Comparison of ENCODE assay signal across 17 mouse cellular contexts in genomic region chr13:29353888-29354415, GRCm38 (mm10).
DNase-seq lines count a peak whose midpoint lies in the region; ATAC-seq and TF ChIP-seq lines count a peak whose summit lies in the region.
"Had no signal": no experiment of that assay in that cellular context is flagged by ENCODE, and none has a peak within 500 bp of the region (broad histone marks: within the 10 kb centered on the region; RNA-seq: fewer than 3 reads in every experiment).

No protein-coding gene starts in this region.

- no peaks in the 10 kb centered on the region for H3K27me3 ChIP-seq in hindbrain, embryonic 13.5 days
- H3K27me3 ChIP-seq in hindbrain, embryonic 11.5 days (ENCODE audit: control insufficient read depth, insufficient read depth, low read length): no peaks in the 10 kb centered on the region
- H3K27me3 ChIP-seq in kidney, embryonic 15.5 days: no peaks in the 10 kb centered on the region
- no peaks in the 10 kb centered on the region for H3K27me3 ChIP-seq in neural tube, embryonic 13.5 days
- no peaks in the 10 kb centered on the region for H3K27me3 ChIP-seq in neural tube, embryonic 15.5 days (replicated peaks)
- no peaks in the 10 kb centered on the region for H3K27me3 ChIP-seq in thymus, adult 2 months (ENCODE audit: control insufficient read depth, insufficient read depth, low read length)

- no peak for DNase-seq in hindbrain, embryonic 11.5 days (ENCODE audit: low spot score)
- no peak for DNase-seq in kidney, postnatal 36 days
- DNase-seq in neural tube, embryonic 10.5 days (ENCODE audit: extremely low spot score, low spot score): no peak
- DNase-seq in thymus, adult 2 months: no peak
- DNase-seq: adrenal gland, adult 2 months; adrenal gland, postnatal 25 days; cerebellum, adult 2 months; cerebellum, postnatal 10 days; gastrocnemius, postnatal 36 days; heart, adult 11 months; heart, postnatal 10 days; heart, postnatal 4 days had no signal

- H3K4me1 ChIP-seq in hindbrain, embryonic 13.5 days (replicated peaks): peaks cover 36% of the 10 kb centered on the region
- no peaks in the 10 kb centered on the region for H3K4me1 ChIP-seq in hindbrain, embryonic 11.5 days (replicated peaks; ENCODE audit: control insufficient read depth, insufficient read depth, low read length)
- peaks cover 54% of the 10 kb centered on the region for H3K4me1 ChIP-seq in kidney, embryonic 15.5 days
- peaks cover 50% of the 10 kb centered on the region for H3K4me1 ChIP-seq in neural tube, embryonic 13.5 days (replicated peaks)
- peaks cover 34% of the 10 kb centered on the region for H3K4me1 ChIP-seq in neural tube, embryonic 15.5 days
- H3K4me1 ChIP-seq in thymus, adult 2 months (replicated peaks; ENCODE audit: control insufficient read depth, insufficient read depth, low read length): 0 out of 2 replicates have a peak, but pooled peaks cover 2% of the 10 kb centered on the region

- WGBS in hindbrain, embryonic 13.5 days: 72% methylated on average over 5 of the region's 5 CpGs
- 88% methylated on average over 5 of the region's 5 CpGs for WGBS in hindbrain, embryonic 11.5 days
- WGBS in kidney, embryonic 15.5 days: 42% methylated on average over 5 of the region's 5 CpGs
- WGBS in neural tube, embryonic 13.5 days: 64% methylated on average over 5 of the region's 5 CpGs
- WGBS in neural tube, embryonic 15.5 days: 56% methylated on average over 5 of the region's 5 CpGs
- 91% methylated on average over 5 of the region's 5 CpGs for WGBS in thymus, adult 2 months

- no peak for TF ChIP-seq POLR2A in thymus, adult 2 months (IDR thresholded peaks at IDR 0.05; ENCODE audit: control insufficient read depth, extremely low read depth, insufficient read depth, low read length, poor library complexity)

- no peak overlapping the region for H3K4me2 ChIP-seq in hindbrain, embryonic 13.5 days
- no peak overlapping the region for H3K4me2 ChIP-seq in hindbrain, embryonic 11.5 days (replicated peaks; ENCODE audit: low read depth, low read length)
- no peak overlapping the region for H3K4me2 ChIP-seq in kidney, embryonic 15.5 days
- H3K4me2 ChIP-seq in neural tube, embryonic 13.5 days: no peak overlapping the region
- H3K4me2 ChIP-seq in neural tube, embryonic 15.5 days: no peak overlapping the region

- H3K9me3 ChIP-seq in hindbrain, embryonic 13.5 days: no peaks in the 10 kb centered on the region
- H3K9me3 ChIP-seq in hindbrain, embryonic 11.5 days (ENCODE audit: control insufficient read depth, low read length): no peaks in the 10 kb centered on the region
- no peaks in the 10 kb centered on the region for H3K9me3 ChIP-seq in kidney, embryonic 15.5 days (replicated peaks)
- no peaks in the 10 kb centered on the region for H3K9me3 ChIP-seq in neural tube, embryonic 13.5 days
- no peaks in the 10 kb centered on the region for H3K9me3 ChIP-seq in neural tube, embryonic 15.5 days (replicated peaks)
- H3K9me3 ChIP-seq: embryonic facial prominence, embryonic 10.5 days had no signal

- H3K27ac ChIP-seq in hindbrain, embryonic 13.5 days: peak overlapping the region; percentile 64; the same call in 1 of the 2 replicates
- no peak overlapping the region for H3K27ac ChIP-seq in hindbrain, embryonic 11.5 days (ENCODE audit: low read depth, low read length)
- H3K27ac ChIP-seq in kidney, embryonic 15.5 days: peak overlapping the region; percentile 85
- H3K27ac ChIP-seq in neural tube, embryonic 13.5 days (replicated peaks): peak overlapping the region; percentile 33; the same call in 1 of the 2 replicates
- H3K27ac ChIP-seq in neural tube, embryonic 15.5 days (replicated peaks): no peak overlapping the region
- no peak overlapping the region for H3K27ac ChIP-seq in thymus, adult 2 months (ENCODE audit: control insufficient read depth, insufficient read depth, low read length)
- H3K27ac ChIP-seq: embryonic facial prominence, embryonic 10.5 days had no signal

- ATAC-seq in hindbrain, embryonic 13.5 days (ENCODE audit: low FRiP score): no peak
- ATAC-seq in hindbrain, embryonic 11.5 days (ENCODE audit: low FRiP score): no peak
- no peak for ATAC-seq in kidney, embryonic 15.5 days (replicated peaks; ENCODE audit: low FRiP score)
- ATAC-seq in neural tube, embryonic 13.5 days (ENCODE audit: low read depth): peak; percentile 63; the same call in 1 of the 2 replicates
- peak; percentile 48 for ATAC-seq in neural tube, embryonic 15.5 days (ENCODE audit: low FRiP score)

- H3K4me3 ChIP-seq in hindbrain, embryonic 13.5 days: no peak overlapping the region
- H3K4me3 ChIP-seq in hindbrain, embryonic 11.5 days (ENCODE audit: low read depth, low read length): no peak overlapping the region
- H3K4me3 ChIP-seq in kidney, embryonic 15.5 days (replicated peaks): no peak overlapping the region
- H3K4me3 ChIP-seq in neural tube, embryonic 13.5 days: no peak overlapping the region
- H3K4me3 ChIP-seq in neural tube, embryonic 15.5 days (replicated peaks): no peak overlapping the region
- no peak overlapping the region for H3K4me3 ChIP-seq in thymus, adult 2 months (ENCODE audit: control insufficient read depth, insufficient read depth, low read length)
- H3K4me3 ChIP-seq: embryonic facial prominence, embryonic 10.5 days had no signal

- no peaks in the 10 kb centered on the region for H3K36me3 ChIP-seq in hindbrain, embryonic 13.5 days
- no peaks in the 10 kb centered on the region for H3K36me3 ChIP-seq in hindbrain, embryonic 11.5 days (ENCODE audit: control insufficient read depth, insufficient read depth, low read length)
- no peaks in the 10 kb centered on the region for H3K36me3 ChIP-seq in kidney, embryonic 15.5 days
- H3K36me3 ChIP-seq in neural tube, embryonic 13.5 days: no peaks in the 10 kb centered on the region
- no peaks in the 10 kb centered on the region for H3K36me3 ChIP-seq in neural tube, embryonic 15.5 days
- no peaks in the 10 kb centered on the region for H3K36me3 ChIP-seq in thymus, adult 2 months (ENCODE audit: control insufficient read depth, insufficient read depth, low read length)
- H3K36me3 ChIP-seq: embryonic facial prominence, embryonic 10.5 days had no signal

- H3K9ac ChIP-seq in hindbrain, embryonic 13.5 days: no peak overlapping the region
- no peak overlapping the region for H3K9ac ChIP-seq in hindbrain, embryonic 11.5 days (ENCODE audit: low read depth, low read length)
- H3K9ac ChIP-seq in kidney, embryonic 15.5 days: no peak overlapping the region
- H3K9ac ChIP-seq in neural tube, embryonic 13.5 days: no peak overlapping the region
- no peak overlapping the region for H3K9ac ChIP-seq in neural tube, embryonic 15.5 days (replicated peaks)

- no peak for TF ChIP-seq CTCF in thymus, adult 2 months (IDR thresholded peaks at IDR 0.05; ENCODE audit: borderline replicate concordance, control insufficient read depth, extremely low read depth, insufficient read depth, low read length, poor library complexity)

Comparison
In these comparisons a context has a peak if more than half of its experiments do, and no peak if none do; other contexts are left out.
1. H3K27ac ChIP-seq: peak in hindbrain, embryonic 13.5 days (single experiment), kidney, embryonic 15.5 days (single experiment) and neural tube, embryonic 13.5 days (single experiment); none in hindbrain, embryonic 11.5 days (single experiment), neural tube, embryonic 15.5 days (single experiment) and thymus, adult 2 months (single experiment).
2. ATAC-seq: peak in neural tube, embryonic 13.5 days (single experiment) and neural tube, embryonic 15.5 days (single experiment); none in hindbrain, embryonic 13.5 days (single experiment), hindbrain, embryonic 11.5 days (single experiment) and kidney, embryonic 15.5 days (single experiment).